Mouse (Mus musculus) ES-Bruce4 (cell line): Measurements from ENCODE around the gene Dhx57. TPM values are rescaled to one million over a fixed set of nuclear protein-coding genes. Genes with fewer than 3 reads are reported as not detected.

Experiments
- H3K27ac ChIP-seq: 2 replicates; pipeline ENCODE4 v1.5.1; 2012; ENCODE audit warnings: low read length, inconsistent platforms; ENCODE audit not compliant: insufficient read depth
- H3K27me3 ChIP-seq: 2 replicates; pipeline ENCODE4 v1.6.1; 2012; ENCODE audit warnings: mild to moderate bottlenecking, low read length, inconsistent platforms; ENCODE audit not compliant: control insufficient read depth, poor library complexity, insufficient read depth, severe bottlenecking
- H3K36me3 ChIP-seq: 2 replicates; pipeline ENCODE4 v1.6.1; 2012; ENCODE audit warnings: inconsistent platforms, mild to moderate bottlenecking, low read length, moderate library complexity; ENCODE audit not compliant: control insufficient read depth, poor library complexity, insufficient read depth, severe bottlenecking
- H3K4me1 ChIP-seq: one replicate; pipeline ENCODE4 v1.8.1; 2011; ENCODE audit warnings: low read length; ENCODE audit not compliant: control insufficient read depth, insufficient read depth
- H3K4me3 ChIP-seq: 2 replicates; pipeline ENCODE4 v1.5.1; 2011; ENCODE audit warnings: low read depth, mild to moderate bottlenecking, low read length
- H3K9ac ChIP-seq: 2 replicates; pipeline ENCODE4 v1.6.1; 2012; ENCODE audit warnings: low read depth, mild to moderate bottlenecking, inconsistent platforms; ENCODE audit not compliant: poor library complexity, severe bottlenecking
- H3K9me3 ChIP-seq: replicated peaks from 2 replicates; pipeline ENCODE4 v1.6.1; 2012; ENCODE audit warnings: mild to moderate bottlenecking, low read length, inconsistent platforms; ENCODE audit not compliant: control insufficient read depth, poor library complexity, insufficient read depth, severe bottlenecking
- CTCF ChIP-seq: IDR thresholded peaks from one replicate; pipeline ENCODE4 v1.8.1; 2011; ENCODE audit warnings: low read depth, low read length
- EP300 ChIP-seq: IDR thresholded peaks from 2 replicates; pipeline ENCODE4 v1.6.1; 2011; ENCODE audit warnings: low read depth, low read length; ENCODE audit not compliant: insufficient read depth
- POLR2A ChIP-seq: IDR thresholded peaks from one replicate; pipeline ENCODE4 v1.8.1; 2011; ENCODE audit warnings: low read length; ENCODE audit not compliant: insufficient read depth
- polyA plus RNA-seq: library from polyadenylated mRNA; stranded (reverse); fragments of >200 nt; gene quantifications from 2 replicates; pipeline ENCODE4 v1.2.4, GENCODE M21; 2011; ENCODE audit warnings: low read depth; ENCODE audit not compliant: missing spikeins, insufficient read depth, insufficient read length

The Dhx57 gene
- polyA plus RNA-seq, 1 experiment = 26.4 TPM

DNA sequence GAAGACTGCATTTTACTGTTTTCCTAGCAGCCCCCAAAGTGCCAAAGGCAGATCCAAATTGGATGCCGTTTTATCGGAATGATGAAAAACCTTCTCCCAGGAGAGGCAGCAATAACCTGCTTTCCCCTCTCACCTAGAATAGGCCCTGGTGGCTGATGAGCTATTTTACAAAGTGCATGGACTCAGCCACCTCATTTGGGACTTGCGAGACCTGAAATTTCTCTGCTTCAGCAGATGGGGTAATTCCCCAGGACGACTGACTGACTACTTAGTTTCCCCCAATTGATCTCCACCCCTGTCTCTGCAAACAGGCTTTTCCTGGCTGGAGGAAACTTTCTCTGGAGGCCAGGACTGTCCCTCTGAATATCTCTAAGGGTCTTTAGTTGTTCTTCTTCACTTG is 32.7 kb upstream of the Dhx57 start:
- no peak for TF ChIP-seq POLR2A
- no peak overlapping the region for H3K27ac ChIP-seq
- no peaks in the 10 kb centered on the region for H3K4me1 ChIP-seq
- H3K27me3 ChIP-seq = no peaks in the 10 kb centered on the region
- H3K4me3 ChIP-seq = no peak overlapping the region
- no peaks in the 10 kb centered on the region for H3K36me3 ChIP-seq
- no peaks in the 10 kb centered on the region for H3K9me3 ChIP-seq
- no peak overlapping the region for H3K9ac ChIP-seq

DNA sequence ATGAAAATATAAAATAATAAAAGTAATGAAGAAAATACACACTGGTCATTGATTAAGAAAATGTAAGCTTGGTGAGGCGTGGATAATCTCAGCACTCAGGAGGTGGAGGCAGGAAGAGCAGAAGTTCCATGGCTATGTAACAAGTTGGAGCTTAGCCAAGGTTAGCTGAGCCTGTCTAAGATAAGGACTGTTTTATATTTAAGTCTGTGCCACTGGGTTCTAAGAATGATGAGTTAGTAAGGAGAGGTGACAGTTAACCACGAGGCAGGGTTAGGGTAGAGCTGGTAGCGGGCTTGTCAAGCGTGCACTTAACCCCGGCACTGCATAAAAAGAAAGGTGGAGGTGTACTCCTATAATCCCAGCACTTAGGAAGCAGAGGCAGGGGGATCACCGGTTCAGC is 32.0 kb upstream of the Dhx57 start:
- Histone ChIP-seq H3K27ac (no peak overlapping the region), H3K4me1 (no peaks in the 10 kb centered on the region), H3K36me3 (no peaks in the 10 kb centered on the region), H3K27me3 (no peaks in the 10 kb centered on the region), H3K9me3 (no peaks in the 10 kb centered on the region), H3K9ac (no peak overlapping the region), H3K4me3 (no peak overlapping the region)
- TF ChIP-seq CTCF (no peak), EP300 (no peak), POLR2A (no peak)

DNA sequence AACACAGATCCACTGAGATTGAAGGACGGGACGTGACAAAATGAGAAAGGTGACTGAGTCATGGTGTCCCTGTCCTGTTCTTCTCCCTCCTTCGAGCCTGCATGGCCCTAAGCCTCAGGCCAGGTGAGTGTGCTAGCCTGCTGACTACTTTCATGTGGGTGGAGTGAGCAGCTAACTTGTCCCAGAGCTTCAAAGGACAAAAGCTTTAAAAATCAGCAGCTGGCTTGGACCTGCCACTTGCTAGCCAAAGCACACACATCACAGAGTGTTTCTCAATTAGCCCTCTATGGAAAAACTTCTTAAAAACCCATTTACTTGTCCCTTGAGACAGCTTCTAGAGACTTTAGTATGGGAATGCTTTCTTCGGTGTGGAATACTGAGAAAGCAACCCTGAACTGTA is 22.1 kb upstream of the Dhx57 start:
- TF ChIP-seq CTCF (no peak), POLR2A (no peak), EP300 (no peak)
- Histone ChIP-seq H3K9ac (no peak overlapping the region), H3K27me3 (no peaks in the 10 kb centered on the region), H3K9me3 (no peaks in the 10 kb centered on the region), H3K4me1 (no peaks in the 10 kb centered on the region), H3K4me3 (no peak overlapping the region), H3K36me3 (no peaks in the 10 kb centered on the region), H3K27ac (no peak overlapping the region)

DNA sequence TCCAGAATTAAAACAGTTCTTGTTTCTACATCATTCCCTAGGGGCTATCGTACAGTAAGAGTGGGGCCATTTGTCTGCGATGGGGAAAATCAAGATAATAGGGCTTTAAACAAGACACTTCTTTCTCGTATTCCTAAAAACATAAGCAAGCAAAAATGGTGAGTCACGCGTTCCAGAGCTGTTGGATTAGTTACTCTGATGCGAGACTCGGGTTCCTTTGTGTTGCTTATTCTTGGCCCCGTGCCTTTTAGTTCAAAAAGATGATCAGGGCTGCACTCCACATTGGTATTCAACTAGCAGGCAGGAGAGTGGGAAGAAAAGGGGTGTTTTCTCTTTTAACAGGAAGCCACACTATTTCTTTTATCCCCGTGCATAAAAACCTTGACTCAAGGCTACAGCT is 21.5 kb upstream of the Dhx57 start:
- Histone ChIP-seq H3K9ac (no peak overlapping the region), H3K27me3 (no peaks in the 10 kb centered on the region), H3K4me1 (no peaks in the 10 kb centered on the region), H3K9me3 (no peaks in the 10 kb centered on the region), H3K27ac (no peak overlapping the region), H3K4me3 (no peak overlapping the region), H3K36me3 (no peaks in the 10 kb centered on the region)
- TF ChIP-seq CTCF (no peak), POLR2A (no peak), EP300 (no peak)

DNA sequence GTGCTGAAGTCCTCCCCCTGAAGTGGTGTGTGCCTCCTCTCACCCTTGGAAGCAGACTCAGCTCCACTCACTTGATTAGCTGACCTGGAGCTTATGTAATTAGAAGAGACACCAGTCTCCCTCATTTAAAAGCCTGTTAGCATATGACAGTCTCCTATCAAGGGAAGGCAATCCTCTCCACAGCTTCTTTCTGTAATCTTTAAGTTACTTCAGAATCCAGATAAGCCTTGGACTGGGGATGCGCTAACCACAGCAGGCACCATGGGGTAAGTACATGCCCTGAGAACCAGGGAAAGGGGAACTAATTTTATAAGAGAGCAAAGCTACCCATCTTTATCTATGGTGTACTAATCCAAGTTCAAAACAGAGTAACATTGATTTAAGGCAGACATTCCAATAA is 17.0 kb upstream of the Dhx57 start, which contains the start of gene Arhgef33:
Arhgef33 (plus strand) TSS at position 157 of the 400 bp plus-strand sequence.
- H3K27ac ChIP-seq = no peak within 1 kb of the TSS
- H3K27me3 ChIP-seq = no peaks in the 10 kb centered on the region
- TF ChIP-seq POLR2A (no peak), EP300 (no peak), CTCF (no peak)

DNA sequence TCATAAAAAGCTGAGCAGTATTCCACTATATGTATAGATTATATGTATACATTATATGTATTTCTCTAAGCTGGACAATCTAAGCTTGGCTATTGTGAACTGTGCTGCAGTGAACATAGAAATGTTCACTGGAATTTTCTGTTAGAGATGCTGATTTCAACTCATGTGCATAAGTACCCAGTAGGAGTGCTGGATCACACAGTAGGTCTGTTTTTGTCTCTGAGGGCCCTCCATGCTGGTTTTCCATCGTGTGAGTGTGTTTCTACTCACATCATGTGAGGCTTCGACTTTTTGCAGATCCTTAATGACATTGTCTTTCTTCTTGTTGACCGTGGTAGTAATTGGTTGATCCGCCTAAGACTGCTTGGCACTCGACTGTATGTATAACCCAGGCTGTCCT is 8.6 kb upstream of the Dhx57 start:
- no peaks in the 10 kb centered on the region for H3K4me1 ChIP-seq
- H3K4me3 ChIP-seq = no peak overlapping the region
- H3K36me3 ChIP-seq = no peaks in the 10 kb centered on the region
- H3K9me3 ChIP-seq = no peaks in the 10 kb centered on the region
- no peak overlapping the region for H3K27ac ChIP-seq
- TF ChIP-seq POLR2A (no peak), CTCF (no peak), EP300 (no peak)
- no peaks in the 10 kb centered on the region for H3K27me3 ChIP-seq
- no peak overlapping the region for H3K9ac ChIP-seq

More for the DNA sequence above, 17.0 kb upstream of the Dhx57 start, which contains the start of gene Arhgef33:
- Histone ChIP-seq H3K4me3 (no peak within 1 kb of the TSS), H3K36me3 (no peaks in the 10 kb centered on the region), H3K4me1 (no peaks in the 10 kb centered on the region), H3K9ac (no peak within 1 kb of the TSS), H3K9me3 (no peaks in the 10 kb centered on the region)
